Mouse (Mus musculus): ENCODE measurements at regions not wholly inside any gene's neighbourhood (a gene's known extent, or its start where the extent isn't known, plus 50 kb on each side); places are given as distances from the start of the nearest gene placed in this dataset.

DNA sequence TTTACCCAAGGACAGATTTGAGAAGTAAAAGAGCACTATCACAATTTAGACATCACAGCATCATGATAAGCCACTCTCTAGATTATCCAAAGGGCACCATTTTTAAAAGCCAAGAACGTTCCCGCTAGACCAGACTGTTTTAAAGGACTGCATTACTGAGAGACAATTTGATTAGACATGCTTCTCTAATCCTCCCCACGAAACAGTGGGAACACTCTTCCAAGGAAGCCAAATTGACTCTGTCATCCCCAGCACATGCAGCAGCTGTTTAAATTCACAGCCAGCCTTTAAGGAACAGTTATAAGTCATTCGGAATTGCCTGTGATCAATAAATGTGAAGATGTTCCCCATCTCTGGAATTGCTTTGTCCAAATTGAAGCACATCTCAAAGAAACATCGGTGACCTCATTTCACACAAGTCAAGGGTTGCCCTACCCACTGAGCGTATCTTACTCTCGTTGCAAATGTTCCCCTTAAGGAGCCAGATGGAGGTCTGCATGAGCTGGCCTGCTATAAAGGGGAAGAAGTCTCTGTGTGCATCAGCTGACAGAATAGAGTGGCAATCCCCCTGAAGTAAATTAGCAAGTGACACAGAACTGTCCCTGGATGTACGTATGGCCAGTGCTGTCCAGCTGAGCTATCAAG lies 393.2 kb downstream of the Pid1 start:
- TF ChIP-seq POLR2A (IDR thresholded peaks at IDR 0.05; ENCODE audit: borderline replicate concordance, extremely low read depth, insufficient read depth, insufficient read length, poor library complexity, severe bottlenecking): no peak
- no peak for TF ChIP-seq CTCF (IDR thresholded peaks at IDR 0.05; ENCODE audit: borderline replicate concordance, extremely low read depth, insufficient read depth, insufficient read length)

All from brain, embryonic 14.5 days (tissue).